Mouse (Mus musculus) adrenal gland, adult 2 months (tissue): ENCODE measurements around the gene Gm20388. TPM values are rescaled to one million over a fixed set of nuclear protein-coding genes. Genes with fewer than 3 reads are reported as not detected.
"Not testable (repeated sequence)": the region's sequence is repeated elsewhere in the genome, so short reads cannot be mapped to it uniquely, and the experiment has no call there.

Experiments
- DNase-seq: peaks from one replicate; pipeline ENCODE4 v3.0.0; 2021
- polyA plus RNA-seq: library from polyadenylated mRNA; depleted of rRNA; stranded (reverse); fragments of >200 nt; gene quantifications from 2 replicates; pipeline ENCODE4 v1.2.3, GENCODE M21; 2012
- total RNA-seq, 2 experiments: library from RNA; stranded (reverse); gene quantifications; 2 replicates each; pipeline ENCODE4 v1.2.3; 2021

The Gm20388 gene
- total and polyA plus RNA-seq, 3 experiments, result 5.9 to 50.1 (median 9.9) TPM

- no peak for DNase-seq
Observed at GRCm38 (mm10) chr8:122616181-122616905, 2705.7 kb downstream of the Gm20388 start.

DNA sequence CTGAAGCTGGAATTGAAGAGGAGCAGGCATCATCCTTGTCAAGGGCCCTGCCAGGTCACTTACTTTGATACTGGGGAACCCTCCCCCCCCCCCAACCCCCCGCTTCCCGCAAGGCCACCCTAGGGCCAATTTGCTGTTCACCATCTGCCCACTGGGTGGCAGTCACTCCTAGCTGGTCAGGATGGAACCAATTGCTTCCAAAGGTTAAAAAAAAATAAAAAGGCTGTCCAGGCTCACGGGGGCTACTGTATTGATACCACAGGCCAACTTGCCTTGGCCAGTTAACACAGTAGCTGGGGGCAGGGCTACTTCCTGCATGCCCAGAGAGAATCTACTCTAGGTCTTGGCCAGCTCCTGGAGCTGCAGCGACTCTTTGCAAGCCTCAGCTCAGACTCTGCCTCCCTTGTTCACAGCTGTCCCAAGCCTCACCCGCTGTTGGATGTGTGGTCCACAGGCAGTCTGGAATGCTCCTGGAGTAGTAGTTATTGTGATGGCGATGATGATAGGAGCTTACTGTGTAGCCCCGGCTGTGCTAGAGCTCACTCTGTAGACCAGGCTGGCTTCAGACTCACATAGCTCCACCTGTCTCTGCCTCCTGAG, 2707.4 kb downstream of the Gm20388 start:
- DNase-seq, result peak; percentile 85

DNA sequence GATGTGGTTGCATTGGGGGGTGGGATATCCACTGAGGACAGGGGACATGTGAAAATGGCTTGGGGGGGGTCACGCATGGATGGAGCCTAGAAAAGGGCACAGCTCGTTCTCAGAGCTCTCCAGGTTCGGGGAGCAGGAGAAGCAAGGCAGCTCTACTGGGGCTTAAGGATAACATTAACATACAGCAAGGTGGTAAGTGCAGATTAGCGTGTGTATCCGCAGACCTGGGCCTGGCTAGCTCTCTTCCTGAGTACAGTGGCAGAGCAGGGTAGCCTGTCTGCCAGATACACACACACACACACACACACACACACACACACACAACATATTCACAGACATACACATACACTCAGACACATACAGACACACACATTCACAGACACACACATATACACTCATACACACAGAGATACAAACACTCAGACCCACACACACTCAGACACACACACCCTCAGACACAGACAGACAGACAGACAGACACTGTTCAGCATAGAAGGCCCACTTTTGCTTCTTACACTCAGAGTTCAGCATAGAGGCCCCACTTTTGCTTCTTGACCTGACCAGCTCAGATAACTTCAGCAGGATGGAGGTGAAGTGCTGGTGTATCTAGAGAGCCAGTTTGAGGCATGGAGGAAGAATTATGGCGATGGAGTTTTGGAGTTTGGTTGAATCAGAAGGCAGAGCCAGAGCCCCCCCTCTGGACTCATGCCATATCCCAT, 2708.2 kb downstream of the Gm20388 start:
- DNase-seq, result no peak

DNA sequence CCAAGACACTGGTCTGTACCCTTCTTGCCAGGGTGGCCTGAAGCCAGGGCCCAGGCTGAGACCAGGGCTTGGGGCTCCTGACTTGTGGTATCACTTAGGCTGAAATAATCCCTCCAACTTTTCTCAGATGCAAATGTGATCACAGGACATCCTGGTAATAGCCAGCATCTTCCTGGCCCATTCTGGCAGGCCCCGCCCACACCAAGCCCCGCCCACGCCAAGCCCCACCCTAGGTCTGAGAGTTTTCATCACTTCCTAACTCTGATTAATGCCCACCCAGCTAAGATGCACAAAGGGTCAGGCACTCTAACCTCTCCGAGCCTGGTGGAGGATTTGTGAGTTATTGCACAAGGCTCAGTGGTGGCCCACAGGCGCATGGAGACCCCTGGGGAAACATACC, 2709.8 kb downstream of the Gm20388 start:
- DNase-seq, result no peak

GRCm38 (mm10) chr8:122622727-122623126, 2712.1 kb downstream of the Gm20388 start, which contains the start of gene Pabpn1l:
Gene Pabpn1l, minus strand, starts transcription at chr8:122622739.
- no peak for DNase-seq

GRCm38 (mm10) chr8:122623844-122624642, 2713.4 kb downstream of the Gm20388 start:
- DNase-seq, result no peak

DNA sequence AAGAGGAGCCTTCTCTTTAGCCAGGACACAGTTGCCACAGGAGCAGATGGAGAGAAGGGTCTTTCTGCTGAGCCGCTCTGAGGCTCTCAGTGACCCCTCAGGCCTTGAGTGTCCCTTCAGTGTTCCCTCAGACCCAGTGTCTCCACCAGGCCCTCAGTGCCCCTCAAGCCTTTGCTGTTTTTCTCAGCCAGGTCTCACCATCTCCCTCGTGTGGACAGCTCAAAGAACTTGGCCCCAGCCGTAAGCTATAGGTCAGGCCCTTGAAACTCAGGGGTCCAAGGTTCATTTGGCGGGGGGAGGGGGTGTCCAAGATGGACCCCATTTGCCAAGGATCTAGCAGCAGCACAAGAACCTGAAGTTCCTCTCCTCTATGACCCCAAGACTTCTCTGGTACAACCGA, 2714.0 kb downstream of the Gm20388 start:
- no peak for DNase-seq

DNA sequence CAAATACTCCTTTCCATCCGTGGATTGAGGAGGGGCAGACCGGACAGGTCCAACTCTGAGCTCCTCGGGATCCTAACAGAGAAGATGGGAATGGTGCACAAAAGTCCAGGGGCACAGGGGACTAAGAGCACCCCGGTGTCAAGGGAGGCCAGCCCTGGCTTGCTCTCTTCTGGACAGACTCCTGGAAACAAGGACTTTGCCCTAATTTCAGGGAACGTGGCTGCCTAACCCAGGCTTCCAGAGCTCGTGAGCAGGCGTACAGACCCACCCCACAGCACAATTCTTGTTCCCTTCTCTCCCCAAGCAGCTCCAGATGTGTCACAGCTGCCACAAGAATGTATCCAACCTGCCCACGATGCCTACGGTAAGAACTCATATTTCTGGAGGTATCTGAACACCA, 2715.2 kb downstream of the Gm20388 start:
- DNase-seq, result no peak

DNA sequence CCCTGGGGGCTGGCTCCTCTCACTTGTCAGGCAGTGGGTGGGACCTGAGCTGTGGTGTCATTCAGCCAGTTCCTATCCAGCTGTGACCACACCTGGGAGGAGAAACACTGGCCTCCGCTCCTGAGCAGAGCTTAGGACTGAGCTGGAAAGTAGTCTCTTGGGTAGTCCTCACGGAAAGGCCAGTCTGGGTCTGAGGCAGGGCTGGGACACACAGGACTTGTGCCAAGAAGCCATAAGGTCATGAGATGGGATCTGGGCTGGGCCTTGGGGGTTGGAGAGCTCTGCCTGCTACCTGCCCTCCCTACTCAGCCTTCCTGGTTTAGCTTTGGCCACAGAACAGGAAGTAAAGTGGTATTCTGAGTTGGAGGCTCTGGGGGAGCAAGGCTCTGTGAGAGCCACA, 2716.3 kb downstream of the Gm20388 start:
- no peak for DNase-seq

GRCm38 (mm10) chr8:122629388-122629787, 2718.7 kb downstream of the Gm20388 start:
- DNase-seq, result no peak

GRCm38 (mm10) chr8:122630696-122631095, 2720.1 kb downstream of the Gm20388 start:
- no peak for DNase-seq

DNA sequence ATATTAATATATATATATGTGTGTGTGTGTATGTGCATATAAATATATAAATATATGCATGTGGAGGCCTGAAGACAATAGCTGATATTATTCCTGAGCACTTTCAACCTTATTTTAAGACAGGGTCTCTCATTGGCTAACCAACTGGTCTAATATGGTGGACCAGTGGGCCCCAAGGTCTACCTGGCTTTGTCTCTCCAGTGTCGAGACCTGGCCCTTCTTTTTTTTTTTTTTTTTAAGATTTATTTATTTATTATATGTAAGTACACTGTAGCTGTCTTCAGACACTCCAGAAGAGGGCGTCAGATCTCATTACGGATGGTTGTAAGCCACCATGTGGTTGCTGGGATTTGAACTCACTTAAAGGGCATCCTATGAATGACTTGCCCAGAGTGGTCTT, 2721.5 kb downstream of the Gm20388 start:
- not testable (repeated sequence) for DNase-seq

GRCm38 (mm10) chr8:122633205-122633604, 2722.6 kb downstream of the Gm20388 start:
- no peak for DNase-seq

DNA sequence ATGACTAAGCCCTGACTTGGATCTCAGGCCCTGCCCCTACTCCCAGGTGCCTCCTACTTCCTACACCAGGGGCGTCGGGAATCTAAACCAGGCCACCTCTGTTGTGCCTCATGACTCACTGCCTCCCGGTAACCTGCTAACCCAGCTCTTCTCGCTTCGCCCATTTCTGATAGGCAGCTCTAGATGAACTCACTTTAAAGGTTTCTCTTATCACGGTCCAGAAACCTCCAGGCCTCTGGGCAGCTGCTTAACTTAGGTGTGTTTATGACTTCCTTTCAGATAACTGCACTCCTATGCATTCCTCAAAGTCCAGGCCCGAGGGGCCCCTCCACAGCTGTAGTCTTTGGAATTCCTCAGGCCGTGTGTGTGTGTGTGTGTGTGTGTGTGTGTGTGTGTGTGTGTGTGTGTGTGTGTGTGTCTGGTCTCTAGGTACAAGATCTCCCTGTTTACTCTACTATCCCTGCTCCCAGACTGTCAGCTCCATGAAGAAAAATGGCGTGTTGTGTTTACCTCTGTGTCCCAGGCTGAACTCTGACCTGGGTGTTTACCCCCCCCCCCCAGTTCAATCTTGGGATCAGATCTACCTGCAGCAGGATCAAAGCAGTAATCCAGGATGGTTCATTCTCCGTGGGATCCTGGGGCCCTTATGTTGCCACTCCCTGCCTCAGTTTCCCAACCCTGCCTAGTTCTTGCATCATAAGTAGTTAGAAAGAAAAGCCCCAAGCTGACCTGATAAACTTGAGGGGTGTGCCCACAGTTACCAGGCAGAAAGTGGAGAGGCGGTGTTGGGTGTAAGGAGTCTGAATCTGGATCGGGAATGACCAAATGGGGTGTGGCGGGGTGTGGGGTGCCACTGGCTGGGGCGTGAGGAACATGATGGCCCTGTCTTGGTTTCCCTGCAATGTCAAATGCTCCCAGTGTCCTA, 2725.5 kb downstream of the Gm20388 start:
- DNase-seq, result no peak

GRCm38 (mm10) chr8:122636803-122637175, 2726.1 kb downstream of the Gm20388 start:
- DNase-seq, result no peak

DNA sequence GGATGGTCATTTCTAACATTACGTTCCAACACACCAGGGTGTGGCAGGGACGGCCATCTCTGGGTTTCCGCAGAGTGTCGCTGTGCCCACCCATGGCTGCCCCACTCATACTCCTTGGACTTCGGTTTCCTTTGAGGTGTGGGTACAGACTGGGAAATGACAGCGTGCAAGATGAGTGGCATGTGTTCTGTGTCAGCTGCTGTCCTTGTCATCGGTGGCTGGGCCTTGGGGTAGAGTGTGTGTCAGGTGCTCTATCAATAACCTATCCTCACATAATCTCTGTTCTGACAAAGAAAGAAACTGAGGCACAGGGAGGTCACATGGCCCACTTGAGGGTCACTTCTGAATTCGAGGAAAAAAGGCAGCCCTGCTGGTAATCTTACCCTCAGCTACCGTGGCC, 2726.6 kb downstream of the Gm20388 start:
- DNase-seq, result no peak

- DNase-seq, result no peak
Observed at GRCm38 (mm10) chr8:122638601-122639000, 2728.0 kb downstream of the Gm20388 start.

GRCm38 (mm10) chr8:122639521-122640248, 2729.0 kb downstream of the Gm20388 start:
- peak; percentile 53 for DNase-seq

DNA sequence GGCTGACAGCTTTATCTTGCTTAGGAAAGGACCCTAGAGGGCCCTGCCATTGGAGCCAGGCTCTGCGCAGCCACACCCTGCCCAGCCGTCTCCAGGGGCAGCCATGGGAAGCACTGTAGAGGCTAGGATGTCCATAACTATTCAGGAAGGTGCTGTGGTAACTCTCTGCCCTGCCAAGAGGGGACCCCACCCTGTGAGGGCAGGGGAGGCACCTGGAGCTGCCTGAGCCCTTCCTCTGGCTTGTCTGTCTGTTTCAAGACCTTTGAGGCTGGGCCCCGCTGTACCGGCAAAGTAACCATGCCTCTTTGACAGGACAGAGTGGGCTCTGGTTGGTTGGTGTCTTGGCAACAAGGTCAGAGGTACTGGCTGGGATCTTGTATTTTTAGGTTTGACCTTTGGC, 2730.2 kb downstream of the Gm20388 start:
- DNase-seq, result no peak

DNA sequence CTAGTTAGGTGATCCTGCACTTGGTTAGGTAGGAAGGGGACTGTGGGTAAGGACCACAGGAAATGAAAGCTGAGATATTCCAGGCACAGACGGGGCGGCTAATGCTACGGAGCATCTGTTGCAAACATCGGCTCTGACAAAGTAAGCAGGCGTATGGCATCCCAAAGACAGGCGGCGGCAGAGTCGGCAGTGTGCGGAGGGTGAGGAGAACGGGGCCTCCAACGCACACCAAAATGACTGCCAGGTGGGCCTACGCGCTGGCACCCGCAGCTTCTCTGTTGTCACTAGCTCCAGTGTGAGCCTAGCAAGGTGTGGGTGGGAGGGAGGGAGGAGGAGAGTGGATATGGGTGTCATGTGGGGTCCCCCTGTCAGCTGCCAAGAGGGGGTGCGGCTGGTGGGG, 2730.8 kb downstream of the Gm20388 start:
- no peak for DNase-seq

GRCm38 (mm10) chr8:122642071-122642470, 2731.4 kb downstream of the Gm20388 start:
- peak; percentile 91 for DNase-seq
